Mouse (Mus musculus) small intestine, adult 10 weeks (tissue): Measurements from ENCODE around the gene Pigu. TPM values are rescaled to one million over a fixed set of nuclear protein-coding genes. Genes with fewer than 3 reads are reported as not detected.

Experiments used
- polyA plus RNA-seq: library from polyadenylated mRNA; stranded (reverse); fragments of 350-450 nt; fragmentation: Illumina TruSeq; extraction: RNeasy Lipid Tissue Mini Kit (QIAGEN cat#74804); gene quantifications from one replicate; pipeline ENCODE4 v1.2.3, GENCODE M21; 2014; ENCODE audit warnings: low replicate concordance

Pigu gene
- polyA plus RNA-seq: 39.4 TPM

GRCm38 (mm10) chr2:155356971-155357591 is at the start of gene Pigu:
Pigu (minus strand) TSS chr2:155357430.

GRCm38 (mm10) chr2:155380261-155381059 is 23.2 kb upstream of the Pigu start, which contains the start of gene Trp53inp2:
Trp53inp2 (plus strand) TSS chr2:155381059.

GRCm38 (mm10) chr2:155276195-155276594 is 81.0 kb downstream of the Pigu start, which contains the start of gene Map1lc3a:
Map1lc3a (plus strand) TSS chr2:155276297.

GRCm38 (mm10) chr2:155236362-155236992 is 120.8 kb downstream of the Pigu start, which contains the start of gene Dynlrb1:
Dynlrb1 (plus strand) TSS chr2:155236533.

Other genes starting within 250 kb of the Pigu start
- 143 TPM for gene Itch, start 223.9 kb downstream of the Pigu start, polyA plus RNA-seq
- 206 TPM for gene Dynlrb1, start 120.9 kb downstream of the Pigu start, polyA plus RNA-seq
- gene Map1lc3a, start 81.1 kb downstream of the Pigu start, polyA plus RNA-seq: not detected
- 79.7 TPM for gene Trp53inp2, start 23.6 kb upstream of the Pigu start, polyA plus RNA-seq
- 53.3 TPM for gene Ncoa6, start 116.5 kb upstream of the Pigu start, polyA plus RNA-seq
- 17.9 TPM for gene Acss2, start 160.5 kb upstream of the Pigu start, polyA plus RNA-seq
- gene Ggt7, start 160.8 kb upstream of the Pigu start, polyA plus RNA-seq: not detected
- 6.2 TPM for gene Gss, start 235.4 kb upstream of the Pigu start, polyA plus RNA-seq